Mouse (Mus musculus): ENCODE measurements around the gene D630003M21Rik. TPM values are rescaled to one million over a fixed set of nuclear protein-coding genes. Genes with fewer than 3 reads are reported as not detected.

Gene D630003M21Rik
- polyA plus RNA-seq, 1 experiment = 3.1 TPM

DNA sequence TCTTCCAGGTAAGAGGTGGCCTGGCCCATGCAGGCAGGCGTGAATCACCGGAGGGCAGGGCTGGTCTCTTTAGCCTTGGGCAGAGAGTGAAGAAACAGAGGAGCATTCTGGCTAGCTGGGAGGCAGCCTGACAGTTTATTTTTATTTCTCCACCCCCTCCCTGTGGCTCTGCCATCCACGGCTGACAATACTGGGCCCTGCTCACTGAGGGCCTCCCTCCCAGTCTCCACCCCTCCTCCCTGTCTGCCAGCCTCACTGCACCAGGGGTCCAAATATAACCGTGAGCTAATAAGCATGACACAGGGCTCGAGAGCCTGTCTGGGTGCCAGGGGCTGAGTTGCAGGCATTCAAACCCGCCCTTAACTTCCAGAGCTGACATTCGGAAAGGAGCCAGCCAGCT is 89.4 kb downstream of the D630003M21Rik start:
- 88% methylated on average over 7 of the region's 7 CpGs for WGBS
- no peaks in the 10 kb centered on the region for H3K4me1 ChIP-seq (replicated peaks; ENCODE audit: control insufficient read depth, insufficient read depth, low read length)
- no peaks in the 10 kb centered on the region for H3K27me3 ChIP-seq (ENCODE audit: control insufficient read depth, insufficient read depth, low read length)

GRCm38 (mm10) chr2:158138778-158139177 is 90.2 kb downstream of the D630003M21Rik start:
- no peak for DNase-seq
- TF ChIP-seq CTCF (IDR thresholded peaks at IDR 0.05; ENCODE audit: borderline replicate concordance, control insufficient read depth, extremely low read depth, insufficient read depth, low read length, poor library complexity) (no peak), POLR2A (IDR thresholded peaks at IDR 0.05; ENCODE audit: control insufficient read depth, extremely low read depth, insufficient read depth, low read length, poor library complexity) (no peak)
- no peaks in the 10 kb centered on the region for H3K27me3 ChIP-seq (ENCODE audit: control insufficient read depth, insufficient read depth, low read length)
- no peak overlapping the region for H3K4me3 ChIP-seq (ENCODE audit: control insufficient read depth, insufficient read depth, low read length)
- no peak overlapping the region for H3K27ac ChIP-seq (ENCODE audit: control insufficient read depth, insufficient read depth, low read length)
- H3K36me3 ChIP-seq (ENCODE audit: control insufficient read depth, insufficient read depth, low read length) = no peaks in the 10 kb centered on the region
- no peaks in the 10 kb centered on the region for H3K4me1 ChIP-seq (replicated peaks; ENCODE audit: control insufficient read depth, insufficient read depth, low read length)
- 97% methylated on average over 9 of the region's 9 CpGs for WGBS

More for the DNA sequence above, 89.4 kb downstream of the D630003M21Rik start:
- Histone ChIP-seq H3K36me3 (ENCODE audit: control insufficient read depth, insufficient read depth, low read length) (no peaks in the 10 kb centered on the region), H3K27ac (ENCODE audit: control insufficient read depth, insufficient read depth, low read length) (no peak overlapping the region), H3K4me3 (ENCODE audit: control insufficient read depth, insufficient read depth, low read length) (no peak overlapping the region)
- DNase-seq = no peak
- TF ChIP-seq POLR2A (IDR thresholded peaks at IDR 0.05; ENCODE audit: control insufficient read depth, extremely low read depth, insufficient read depth, low read length, poor library complexity) (no peak), CTCF (IDR thresholded peaks at IDR 0.05; ENCODE audit: borderline replicate concordance, control insufficient read depth, extremely low read depth, insufficient read depth, low read length, poor library complexity) (no peak)

DNA sequence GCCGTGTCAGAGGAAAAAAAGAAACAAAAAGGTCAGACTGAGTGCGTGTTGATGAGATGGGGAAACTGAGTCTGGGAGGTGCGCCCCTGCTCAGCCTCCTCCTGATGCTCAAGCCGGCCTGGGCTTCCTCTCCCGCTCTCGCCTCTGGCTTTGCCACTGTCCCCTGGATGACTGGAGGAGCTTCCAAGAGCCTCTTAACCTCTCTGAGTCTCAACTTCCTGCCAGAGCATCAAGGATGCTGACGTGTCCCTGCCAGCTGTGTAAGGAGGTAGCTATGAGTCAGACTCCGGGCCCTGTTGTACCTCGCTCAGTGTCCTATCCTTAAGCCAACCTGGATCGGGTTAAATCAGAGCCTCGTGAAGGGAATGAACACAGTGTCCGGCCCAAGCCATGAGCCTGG is 91.3 kb downstream of the D630003M21Rik start:
- Histone ChIP-seq H3K4me1 (replicated peaks; ENCODE audit: control insufficient read depth, insufficient read depth, low read length) (peaks cover 4% of the 10 kb centered on the region; the same call in 1 of the 2 replicates), H3K27me3 (ENCODE audit: control insufficient read depth, insufficient read depth, low read length) (no peaks in the 10 kb centered on the region), H3K27ac (ENCODE audit: control insufficient read depth, insufficient read depth, low read length) (no peak overlapping the region), H3K4me3 (ENCODE audit: control insufficient read depth, insufficient read depth, low read length) (no peak overlapping the region), H3K36me3 (ENCODE audit: control insufficient read depth, insufficient read depth, low read length) (no peaks in the 10 kb centered on the region)
- WGBS = 95% methylated on average over 12 of the region's 12 CpGs
- no peak for DNase-seq
- no peak for TF ChIP-seq POLR2A (IDR thresholded peaks at IDR 0.05; ENCODE audit: control insufficient read depth, extremely low read depth, insufficient read depth, low read length, poor library complexity)

GRCm38 (mm10) chr2:158136205-158136604 is 92.8 kb downstream of the D630003M21Rik start:
- 41% methylated on average over 7 of the region's 7 CpGs for WGBS
- H3K4me3 ChIP-seq (ENCODE audit: control insufficient read depth, insufficient read depth, low read length) = no peak overlapping the region
- TF ChIP-seq POLR2A (IDR thresholded peaks at IDR 0.05; ENCODE audit: control insufficient read depth, extremely low read depth, insufficient read depth, low read length, poor library complexity) = no peak
- TF ChIP-seq CTCF (IDR thresholded peaks at IDR 0.05; ENCODE audit: borderline replicate concordance, control insufficient read depth, extremely low read depth, insufficient read depth, low read length, poor library complexity) = no peak
- no peaks in the 10 kb centered on the region for H3K36me3 ChIP-seq (ENCODE audit: control insufficient read depth, insufficient read depth, low read length)
- DNase-seq = no peak
- no peaks in the 10 kb centered on the region for H3K27me3 ChIP-seq (ENCODE audit: control insufficient read depth, insufficient read depth, low read length)
- H3K27ac ChIP-seq (ENCODE audit: control insufficient read depth, insufficient read depth, low read length) = no peak overlapping the region
- H3K4me1 ChIP-seq (replicated peaks; ENCODE audit: control insufficient read depth, insufficient read depth, low read length) = peaks cover 4% of the 10 kb centered on the region; the same call in 1 of the 2 replicates

GRCm38 (mm10) chr2:158133050-158133449 is 96.0 kb downstream of the D630003M21Rik start:
- H3K4me3 ChIP-seq (ENCODE audit: control insufficient read depth, insufficient read depth, low read length) = no peak overlapping the region
- no peaks in the 10 kb centered on the region for H3K36me3 ChIP-seq (ENCODE audit: control insufficient read depth, insufficient read depth, low read length)
- H3K4me1 ChIP-seq (replicated peaks; ENCODE audit: control insufficient read depth, insufficient read depth, low read length) = peaks cover 7% of the 10 kb centered on the region
- H3K27me3 ChIP-seq (ENCODE audit: control insufficient read depth, insufficient read depth, low read length) = no peaks in the 10 kb centered on the region; the same call in 1 of the 2 replicates
- H3K27ac ChIP-seq (ENCODE audit: control insufficient read depth, insufficient read depth, low read length) = no peak overlapping the region
- TF ChIP-seq CTCF (IDR thresholded peaks at IDR 0.05; ENCODE audit: borderline replicate concordance, control insufficient read depth, extremely low read depth, insufficient read depth, low read length, poor library complexity) = no peak
- TF ChIP-seq POLR2A (IDR thresholded peaks at IDR 0.05; ENCODE audit: control insufficient read depth, extremely low read depth, insufficient read depth, low read length, poor library complexity) = no peak
- no peak for DNase-seq
- 13% methylated on average over 6 of the region's 6 CpGs for WGBS

Other genes starting within 250 kb of the D630003M21Rik start
- 37.6 and 41.9 TPM in 2 replicates for gene Tti1, start 200.8 kb downstream of the D630003M21Rik start, polyA plus RNA-seq (2012; rRNA removed)
- 35.3 and 37.3 TPM in 2 replicates for gene Rprd1b, start 200.7 kb downstream of the D630003M21Rik start, polyA plus RNA-seq (2012; rRNA removed)
- 32.8 and 37.6 TPM in 2 replicates for gene Tgm2, start 82.8 kb downstream of the D630003M21Rik start, polyA plus RNA-seq (2012; rRNA removed)
- gene Bpi, start 28.9 kb upstream of the D630003M21Rik start, polyA plus RNA-seq (2012; rRNA removed) = 0.06 and 0.32 TPM in 2 replicates
- gene Lbp, start 77.3 kb upstream of the D630003M21Rik start, polyA plus RNA-seq (2012; rRNA removed) = 6.2 and 12.1 TPM in 2 replicates
- gene Snhg11, start 146.4 kb upstream of the D630003M21Rik start, polyA plus RNA-seq (2012; rRNA removed) = 9.3 and 16.1 TPM in 2 replicates
- gene Ralgapb, start 180.6 kb upstream of the D630003M21Rik start, polyA plus RNA-seq (2012; rRNA removed) = 43.8 and 47.8 TPM in 2 replicates

All from thymus, adult 2 months (tissue).